Mouse (Mus musculus) megakaryocyte, embryonic 14.5 days (primary cell): ENCODE measurements at regions not wholly inside any gene's neighbourhood (a gene's known extent, or its start where the extent isn't known, plus 50 kb on each side); places are given as distances from the start of the nearest gene placed in this dataset.

Experiments used
- FLI1 ChIP-seq: IDR thresholded peaks from 2 replicates; pipeline ENCODE4 v1.6.1; 2012; ENCODE audit warnings: low read length, inconsistent platforms, mixed read lengths
- GATA1 ChIP-seq: IDR thresholded peaks from 3 replicates; pipeline ENCODE4 v1.6.1; 2012; ENCODE audit warnings: mixed read lengths, low read length, inconsistent platforms, borderline replicate concordance

DNA sequence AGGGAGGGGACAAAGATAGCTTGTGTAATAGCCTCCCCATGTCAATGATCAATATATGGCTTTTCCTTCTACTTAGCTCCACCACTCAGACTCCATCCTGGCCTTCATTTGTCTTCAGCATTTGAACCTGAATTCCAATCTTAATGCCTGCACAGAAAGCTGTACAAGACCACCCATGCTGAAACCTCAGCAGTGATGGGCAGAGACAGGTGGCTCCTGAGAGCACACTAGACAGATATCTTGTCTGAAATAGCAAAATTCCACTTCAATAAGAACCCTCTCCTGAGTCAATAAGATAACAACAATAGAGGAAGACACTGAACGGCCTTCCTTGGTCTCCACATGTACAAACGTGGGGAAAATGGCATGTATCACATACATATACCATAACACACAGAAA lies 1345.0 kb upstream of the Lrrc6 start:
- TF ChIP-seq GATA1, result no peak
- TF ChIP-seq FLI1, result no peak
